Mouse (Mus musculus) CH12.LX (cell line): ENCODE data around the gene Vmn1r101.
"Not testable (repeated sequence)": the region's sequence is repeated elsewhere in the genome, so short reads cannot be mapped to it uniquely, and the experiment has no call there.

Source experiments
- MAX ChIP-seq: IDR thresholded peaks from 2 replicates; pipeline ENCODE4 v1.6.1; 2011; ENCODE audit warnings: low read length, improper control_type of control experiment
- POLR2A ChIP-seq: IDR thresholded peaks from 2 replicates; pipeline ENCODE4 v1.6.1; 2011; ENCODE audit warnings: low read depth, mild to moderate bottlenecking, improper control_type of control experiment, low read length

- TF ChIP-seq POLR2A, MAX: not testable (repeated sequence)
Measured at GRCm38 (mm10) chr7:20442493-20442892, at the start of gene Vmn1r101.
